ENCODE assay signal across 30 mouse cellular contexts in genomic region chr5:21683811-21684210, GRCm38 (mm10). TPM values are rescaled to one million over a fixed set of nuclear protein-coding genes. Genes with fewer than 3 reads are reported as not detected.
DNase-seq lines count a peak whose midpoint lies in the region; ATAC-seq and TF ChIP-seq lines count a peak whose summit lies in the region.
"Had no signal": no experiment of that assay in that cellular context is flagged by ENCODE, and none has a peak within 500 bp of the region (broad histone marks: within the 10 kb centered on the region; RNA-seq: fewer than 3 reads in every experiment).

No protein-coding gene starts in this region.

- TF ChIP-seq CTCF in heart, adult 2 months (IDR thresholded peaks at IDR 0.05): no peak
- TF ChIP-seq CTCF in kidney, adult 2 months (conservative IDR thresholded peaks at IDR 0.05; ENCODE audit: insufficient read depth, insufficient read length, low read depth, low read length): no peak

- no peaks in the 10 kb centered on the region for H3K36me3 ChIP-seq in heart, adult 2 months (ENCODE audit: control insufficient read depth, insufficient read depth, low read length)
- H3K36me3 ChIP-seq in kidney, adult 2 months (ENCODE audit: control insufficient read depth, insufficient read depth, low read length): no peaks in the 10 kb centered on the region
- peaks cover 4% of the 10 kb centered on the region; the same call in 1 of the 2 replicates for H3K36me3 ChIP-seq in midbrain, embryonic 11.5 days (ENCODE audit: control insufficient read depth, insufficient read depth, low read length)
- H3K36me3 ChIP-seq in midbrain, embryonic 10.5 days: peaks cover 76% of the 10 kb centered on the region
- H3K36me3 ChIP-seq: embryonic facial prominence, embryonic 12.5 days; embryonic facial prominence, embryonic 15.5 days; hindbrain, embryonic 15.5 days had no signal

- peak; percentile 86 for DNase-seq in heart, adult 11 months
- DNase-seq in heart, adult 2 months: no peak
- no peak for DNase-seq in kidney, adult 2 months
- no peak for DNase-seq in kidney, adult 18-20 months
- peak; percentile 33 for DNase-seq in midbrain, embryonic 11.5 days (ENCODE audit: low spot score, missing footprints)
- no peak for DNase-seq in midbrain, embryonic 10.5 days (ENCODE audit: low spot score)
- peak; percentile 91 for DNase-seq in ZHBTc4 (ENCODE audit: low read depth, low spot score)
- DNase-seq in spleen, postnatal 36 days (ENCODE audit: low spot score in 2 of 2): no peak
- DNase-seq: adrenal gland, adult 2 months; adrenal gland, postnatal 14 days; B cell, adult 2 months; cerebellum, adult 11 months; cerebellum, adult 2 months; cerebellum, adult 9-11 months; cerebellum, postnatal 25 days; forebrain, postnatal 0 days; gastrocnemius, postnatal 14 days; heart, postnatal 14 days had no signal

- no peak for TF ChIP-seq EP300 in heart, adult 2 months (IDR thresholded peaks at IDR 0.05; ENCODE audit: insufficient read depth, low read depth, low read length)

- H3K9me3 ChIP-seq in midbrain, embryonic 11.5 days (ENCODE audit: control insufficient read depth, low read length): no peaks in the 10 kb centered on the region; the same call in 1 of the 2 replicates
- peaks cover 7% of the 10 kb centered on the region; the same call in 1 of the 2 replicates for H3K9me3 ChIP-seq in midbrain, embryonic 10.5 days (replicated peaks)
- H3K9me3 ChIP-seq: embryonic facial prominence, embryonic 12.5 days; embryonic facial prominence, embryonic 15.5 days; hindbrain, embryonic 12.5 days; hindbrain, embryonic 15.5 days had no signal

- no peak for ATAC-seq in midbrain, embryonic 11.5 days (ENCODE audit: low FRiP score)
- ATAC-seq: forebrain, embryonic 14.5 days; forebrain, postnatal 0 days; intestine, postnatal 0 days had no signal

- H3K27me3 ChIP-seq in heart, adult 2 months (ENCODE audit: control insufficient read depth, insufficient read depth, low read length): no peaks in the 10 kb centered on the region
- H3K27me3 ChIP-seq in kidney, adult 2 months (replicated peaks; ENCODE audit: control insufficient read depth, insufficient read depth, low read length): no peaks in the 10 kb centered on the region
- no peaks in the 10 kb centered on the region for H3K27me3 ChIP-seq in midbrain, embryonic 11.5 days (ENCODE audit: control insufficient read depth, insufficient read depth, low read length)
- no peaks in the 10 kb centered on the region for H3K27me3 ChIP-seq in midbrain, embryonic 10.5 days (ENCODE audit: low read depth, poor library complexity, severe bottlenecking)
- H3K27me3 ChIP-seq: CH12.LX; embryonic facial prominence, embryonic 12.5 days; embryonic facial prominence, embryonic 15.5 days; hindbrain, embryonic 12.5 days; hindbrain, embryonic 15.5 days had no signal

- no peak for TF ChIP-seq POLR2A in heart, adult 2 months (IDR thresholded peaks at IDR 0.05; ENCODE audit: insufficient read depth, low read depth, low read length)
- no peak for TF ChIP-seq POLR2A in kidney, adult 2 months (IDR thresholded peaks at IDR 0.05; ENCODE audit: low read depth, low read length)

- H3K79me2 ChIP-seq in heart, adult 2 months (replicated peaks; ENCODE audit: control insufficient read depth, insufficient read depth, low read length): no peaks in the 10 kb centered on the region

- 92% methylated on average over 9 of the region's 9 CpGs for WGBS in heart, adult 2 months
- WGBS in kidney, adult 2 months: 93% methylated on average over 9 of the region's 9 CpGs
- WGBS in midbrain, embryonic 11.5 days: 95% methylated on average over 9 of the region's 9 CpGs
- WGBS in midbrain, embryonic 10.5 days: 94% methylated on average over 9 of the region's 9 CpGs

- intact Hi-C loops in heart, adult 2 months (cut with DNase I): no loop called here

- no peak overlapping the region for H3K4me3 ChIP-seq in heart, adult 2 months
- no peak overlapping the region for H3K4me3 ChIP-seq in kidney, adult 2 months (ENCODE audit: insufficient read depth, low read depth, low read length)
- no peak overlapping the region for H3K4me3 ChIP-seq in midbrain, embryonic 11.5 days (ENCODE audit: low read depth, low read length)
- no peak overlapping the region for H3K4me3 ChIP-seq in midbrain, embryonic 10.5 days
- H3K4me3 ChIP-seq: embryonic facial prominence, embryonic 12.5 days; embryonic facial prominence, embryonic 15.5 days; hindbrain, embryonic 12.5 days; hindbrain, embryonic 15.5 days had no signal

- H3K4me2 ChIP-seq in midbrain, embryonic 11.5 days: no peak overlapping the region
- H3K4me2 ChIP-seq: embryonic facial prominence, embryonic 12.5 days; embryonic facial prominence, embryonic 15.5 days; heart, embryonic 11.5 days; hindbrain, embryonic 12.5 days; hindbrain, embryonic 15.5 days had no signal

- no peak overlapping the region for H3K27ac ChIP-seq in heart, adult 2 months
- H3K27ac ChIP-seq in kidney, adult 2 months (ENCODE audit: insufficient read depth, low read depth, low read length): 0 out of 2 replicates have a peak overlapping the region, but pooled peaks have one; percentile 8
- no peak overlapping the region for H3K27ac ChIP-seq in midbrain, embryonic 11.5 days (ENCODE audit: low read depth, low read length)
- H3K27ac ChIP-seq in midbrain, embryonic 10.5 days (replicated peaks): no peak overlapping the region
- H3K27ac ChIP-seq: embryonic facial prominence, embryonic 12.5 days; embryonic facial prominence, embryonic 15.5 days; hindbrain, embryonic 12.5 days; hindbrain, embryonic 15.5 days had no signal

- H3K4me1 ChIP-seq in heart, adult 2 months (ENCODE audit: control insufficient read depth, insufficient read depth, low read length): no peaks in the 10 kb centered on the region; the same call in none of the 2 replicates
- no peaks in the 10 kb centered on the region for H3K4me1 ChIP-seq in kidney, adult 2 months (ENCODE audit: control insufficient read depth, insufficient read depth, low read length)
- no peaks in the 10 kb centered on the region for H3K4me1 ChIP-seq in midbrain, embryonic 11.5 days (ENCODE audit: control insufficient read depth, insufficient read depth, low read length)
- H3K4me1 ChIP-seq in midbrain, embryonic 10.5 days: no peaks in the 10 kb centered on the region
- H3K4me1 ChIP-seq: embryonic facial prominence, embryonic 12.5 days; embryonic facial prominence, embryonic 15.5 days; hindbrain, embryonic 12.5 days; hindbrain, embryonic 15.5 days had no signal

- H3K9ac ChIP-seq in heart, adult 2 months (ENCODE audit: low read depth, low read length): no peak overlapping the region
- no peak overlapping the region for H3K9ac ChIP-seq in midbrain, embryonic 11.5 days (ENCODE audit: low read length)
- H3K9ac ChIP-seq: embryonic facial prominence, embryonic 12.5 days; embryonic facial prominence, embryonic 15.5 days; forebrain, postnatal 0 days; hindbrain, embryonic 12.5 days; hindbrain, embryonic 15.5 days had no signal

RNA-seq across cellular contexts. Expression of gene Napepld, which starts 17.4 kb away (rescaled TPM):
- 1 to 10 TPM; 5.4 to 5.9 TPM for total RNA-seq in heart, adult 2 months (2021)
- polyA plus RNA-seq in heart, adult 2 months (2012; rRNA removed): 2.4 and 3.7 TPM in 2 replicates
- 4.3 and 5.1 TPM in 2 replicates for polyA plus RNA-seq in kidney, adult 2 months (2012; rRNA removed)
- polyA plus RNA-seq in midbrain, embryonic 11.5 days (2014; fragmentation: Nextera tagmentation; extraction: Ambion mirVana): 17.0 and 17.1 TPM in 2 replicates
- polyA plus RNA-seq in midbrain, embryonic 10.5 days (2016; fragmentation: Nextera tagmentation; extraction: Ambion mirVana): 10.4 and 14.8 TPM in 2 replicates

RNA-seq across cellular contexts. Expression of gene Armc10, which starts 38.2 kb away (rescaled TPM):
- total RNA-seq in heart, adult 2 months (2021): 1 to 10 TPM; 8.0 to 9.4 TPM
- polyA plus RNA-seq in heart, adult 2 months (2012; rRNA removed): 10.8 and 12.2 TPM in 2 replicates
- polyA plus RNA-seq in kidney, adult 2 months (2012; rRNA removed): 22.6 and 24.0 TPM in 2 replicates
- polyA plus RNA-seq in midbrain, embryonic 11.5 days (2014; fragmentation: Nextera tagmentation; extraction: Ambion mirVana): 93.1 and 98.3 TPM in 2 replicates
- 66.9 and 74.4 TPM in 2 replicates for polyA plus RNA-seq in midbrain, embryonic 10.5 days (2016; fragmentation: Nextera tagmentation; extraction: Ambion mirVana)

RNA-seq across cellular contexts. Expression of gene Fbxl13, which starts 38.4 kb away (rescaled TPM):
- not detected for total RNA-seq in heart, adult 2 months (2021)
- 0.35 and 0.47 TPM in 2 replicates for polyA plus RNA-seq in heart, adult 2 months (2012; rRNA removed)
- polyA plus RNA-seq in kidney, adult 2 months (2012; rRNA removed): 0.05 and 0.08 TPM in 2 replicates
- polyA plus RNA-seq in midbrain, embryonic 11.5 days (2014; fragmentation: Nextera tagmentation; extraction: Ambion mirVana): 0.08 and 0.30 TPM in 2 replicates
- 0.15 and 0.48 TPM in 2 replicates for polyA plus RNA-seq in midbrain, embryonic 10.5 days (2016; fragmentation: Nextera tagmentation; extraction: Ambion mirVana)
- total RNA-seq: ES-E14; gastrocnemius, adult 18-20 months; heart, adult 8-10 months; hematopoietic stem cell, adult 5-6 weeks had no signal

RNA-seq across cellular contexts. Expression of gene Pmpcb, which starts 53.1 kb away (rescaled TPM):
- total RNA-seq in heart, adult 2 months (2021): 100 to 1,000 TPM; 250 to 288 TPM
- 99.0 and 192 TPM in 2 replicates for polyA plus RNA-seq in heart, adult 2 months (2012; rRNA removed)
- polyA plus RNA-seq in kidney, adult 2 months (2012; rRNA removed): 111 and 141 TPM in 2 replicates
- polyA plus RNA-seq in midbrain, embryonic 11.5 days (2014; fragmentation: Nextera tagmentation; extraction: Ambion mirVana): 106 and 115 TPM in 2 replicates
- polyA plus RNA-seq in midbrain, embryonic 10.5 days (2016; fragmentation: Nextera tagmentation; extraction: Ambion mirVana): 87.0 and 88.6 TPM in 2 replicates

Comparison
In these comparisons a context has a peak if more than half of its experiments do, and no peak if none do; other contexts are left out.
1. DNase-seq: peak in heart, adult 11 months (single experiment), midbrain, embryonic 11.5 days (single experiment) and ZHBTc4 (single experiment); none in heart, adult 2 months (0 of 2), kidney, adult 2 months (single experiment), kidney, adult 18-20 months (single experiment), midbrain, embryonic 10.5 days (single experiment) and spleen, postnatal 36 days (0 of 2).